Mouse (Mus musculus) CH12.LX (cell line): Measurements from ENCODE around the gene Bad.

Experiments
- CTCF ChIP-seq, 2 experiments: IDR thresholded peaks in 1 of 2; conservative IDR thresholded peaks in 1 of 2; 2 replicates each; pipeline ENCODE4 v1.5.1; 2011 to 2012; ENCODE audit warnings: low read depth in 2 of 2, low read length in 2 of 2, improper control_type of control experiment in 1 of 2, inconsistent platforms in 1 of 2, mild to moderate bottlenecking in 1 of 2, moderate library complexity in 1 of 2
- HCFC1 ChIP-seq: IDR thresholded peaks from 2 replicates; pipeline ENCODE4 v1.6.1; 2012; ENCODE audit warnings: low read depth, mild to moderate bottlenecking, inconsistent platforms, low read length, improper control_type of control experiment
- ZC3H11A ChIP-seq: IDR thresholded peaks from 2 replicates; pipeline ENCODE4 v1.6.1; 2012; ENCODE audit warnings: low read depth, mild to moderate bottlenecking, inconsistent platforms, low read length, improper control_type of control experiment

GRCm38 (mm10) chr19:6934195-6934977 lies 7.3 kb upstream of the Bad start, which contains the start of gene Kcnk4:
- TF ChIP-seq ZC3H11A: no peak
- TF ChIP-seq HCFC1: no peak
- no peak for TF ChIP-seq CTCF (conservative IDR thresholded peaks at IDR 0.05 in 1 of 2, IDR thresholded peaks at IDR 0.05 in 1 of 2; ENCODE audit: low read depth in 2 of 2, low read length in 2 of 2)
